Mouse (Mus musculus) lung, postnatal 0 days (tissue): ENCODE results near the gene Rasal3. TPM values are rescaled to one million over a fixed set of nuclear protein-coding genes. Genes with fewer than 3 reads are reported as not detected.

Source experiments
- ATAC-seq: fragments of 200-750 bp; cut with Nextera tagmentation; 2 replicates; pipeline ENCODE4 v1.8.0; 2017; ENCODE audit warnings: moderate library complexity
- DNase-seq: peaks from one replicate; pipeline ENCODE4 v3.0.0-alpha.2; 2016; ENCODE audit warnings: low spot score
- H3K27ac ChIP-seq: fragments of 300-500 bp; sonication (generic); 2 replicates; pipeline ENCODE4 v1.5.1; 2014; ENCODE audit warnings: antibody characterized with exemption, mild to moderate bottlenecking, low read length, mixed read lengths
- H3K27me3 ChIP-seq: fragments of 300-500 bp; sonication (generic); replicated peaks from 2 replicates; pipeline ENCODE4 v1.6.1; 2014; ENCODE audit warnings: low read length, mixed read lengths; ENCODE audit not compliant: insufficient read depth
- H3K36me3 ChIP-seq: fragments of 300-500 bp; sonication (generic); 2 replicates; pipeline ENCODE4 v1.6.1; 2014; ENCODE audit warnings: low read length, mixed read lengths; ENCODE audit not compliant: insufficient read depth
- H3K4me1 ChIP-seq: fragments of 300-500 bp; sonication (generic); 2 replicates; pipeline ENCODE4 v1.6.1; 2014; ENCODE audit warnings: antibody characterized with exemption, low read depth, low read length, mixed read lengths; ENCODE audit not compliant: insufficient read depth
- H3K4me2 ChIP-seq: fragments of 300-500 bp; sonication (generic); replicated peaks from 2 replicates; pipeline ENCODE4 v1.6.1; 2014; ENCODE audit warnings: low read depth, mild to moderate bottlenecking, low read length, moderate library complexity, mixed read lengths
- H3K4me3 ChIP-seq: fragments of 300-500 bp; sonication (generic); 2 replicates; pipeline ENCODE4 v1.5.1; 2014; ENCODE audit warnings: low read depth, low read length
- H3K9ac ChIP-seq: fragments of 300-500 bp; sonication (generic); replicated peaks from 2 replicates; pipeline ENCODE4 v1.6.1; 2014; ENCODE audit warnings: low read depth, mild to moderate bottlenecking
- H3K9me3 ChIP-seq: fragments of 300-500 bp; sonication (generic); 2 replicates; pipeline ENCODE4 v1.6.1; 2016; ENCODE audit warnings: low read length, mixed read lengths
- CTCF ChIP-seq: IDR thresholded peaks from 2 replicates; pipeline ENCODE4 v1.5.1; 2016; ENCODE audit warnings: antibody characterized with exemption, mild to moderate bottlenecking
- EP300 ChIP-seq: IDR thresholded peaks from 2 replicates; pipeline ENCODE4 v1.6.1; 2016; ENCODE audit warnings: antibody characterized with exemption, mild to moderate bottlenecking, control low read depth
- WGBS: fragments of 180-500 bp; shearing (Covaris S2); extraction: QIAGEN DNeasy Blood & Tissue Kit; methylation state at CpG from one replicate; pipeline ENCODE4 v1.1.7; 2014; 5-methylcytosine and 5-hydroxymethylcytosine counted together
- polyA plus RNA-seq: library from polyadenylated mRNA; unstranded; fragments of >200 nt; fragmentation: Nextera tagmentation; extraction: Ambion mirVana; gene quantifications from 2 replicates; pipeline ENCODE4 v1.2.1, GENCODE M21; 2015

The Rasal3 gene
- 0.79 and 1.2 TPM in 2 replicates for polyA plus RNA-seq

GRCm38 (mm10) chr17:32403417-32403816 lies at the start of gene Rasal3:
TSS of gene Rasal3 (minus strand) at chr17:32403583.
- 0 out of 2 replicates have a peak within 1 kb of the TSS, but pooled peaks have one; percentile 1 for H3K4me2 ChIP-seq
- H3K27ac ChIP-seq: no peak within 1 kb of the TSS
- H3K36me3 ChIP-seq: no peaks in the 10 kb centered on the region
- DNase-seq (no peak), ATAC-seq (no peak)
- H3K27me3 ChIP-seq: no peaks in the 10 kb centered on the region
- no peak within 1 kb of the TSS for H3K9ac ChIP-seq
- TF ChIP-seq EP300 (no peak), CTCF (no peak)
- no peaks in the 10 kb centered on the region for H3K9me3 ChIP-seq
- H3K4me3 ChIP-seq: no peak within 1 kb of the TSS
- 56% methylated on average over 8 of the region's 8 CpGs for WGBS
- no peaks in the 10 kb centered on the region for H3K4me1 ChIP-seq

- Histone ChIP-seq H3K4me2 (peak within 1 kb of the TSS; percentile 38), H3K4me1 (peaks cover 4% of the 10 kb centered on the region; the same call in 1 of the 2 replicates), H3K36me3 (no peaks in the 10 kb centered on the region), H3K27me3 (peaks cover 4% of the 10 kb centered on the region; the same call in 1 of the 2 replicates), H3K9ac (no peak within 1 kb of the TSS), H3K27ac (no peak within 1 kb of the TSS), H3K9me3 (no peaks in the 10 kb centered on the region; the same call in 1 of the 2 replicates), H3K4me3 (no peak within 1 kb of the TSS; the same call in 1 of the 2 replicates)
- no peak for DNase-seq
- ATAC-seq: no peak
- 3% methylated on average over 19 of the region's 19 CpGs for WGBS
- TF ChIP-seq CTCF: no peak
- TF ChIP-seq EP300: no peak
These were observed 49.1 kb upstream of the Rasal3 start, which contains the start of gene Cyp4f39 for GRCm38 (mm10) chr17:32452482-32452881. TSS of gene Cyp4f39 (plus strand) at chr17:32452723.

DNA sequence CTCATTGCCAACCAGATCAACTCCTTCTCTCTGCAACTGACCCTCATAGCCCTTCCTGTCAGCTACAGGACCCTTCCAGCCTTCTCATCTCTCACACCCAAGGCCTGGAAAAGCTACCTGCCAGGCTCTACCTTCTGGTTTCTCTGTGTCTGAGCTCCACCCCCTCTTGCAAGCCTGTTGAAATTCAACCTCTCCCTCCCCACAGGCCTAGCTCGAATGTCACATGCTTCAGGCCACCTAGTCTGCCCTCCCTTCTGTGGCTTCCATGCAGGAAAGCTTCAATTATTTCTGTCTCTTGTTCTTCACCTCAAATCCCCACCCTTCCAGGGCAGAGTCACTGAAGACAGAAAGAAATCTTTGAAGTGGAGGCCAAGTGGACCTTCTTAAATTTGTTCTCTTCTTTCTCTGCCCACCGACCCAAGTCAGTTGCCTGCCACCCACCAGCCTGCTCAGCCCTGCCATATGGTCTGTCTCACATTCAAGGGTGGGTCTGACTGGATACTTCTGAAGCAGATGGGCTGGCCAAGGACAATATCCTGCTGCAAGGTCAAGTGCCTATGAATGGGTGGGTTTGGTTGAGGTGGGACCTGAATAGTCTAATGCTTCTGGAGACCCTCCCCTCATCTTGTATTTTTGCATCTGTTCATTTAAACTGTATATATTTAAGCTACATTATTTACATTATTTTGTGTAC lies 47.6 kb upstream of the Rasal3 start:
- WGBS: 33% methylated on average over 2 of the region's 2 CpGs

GRCm38 (mm10) chr17:32449042-32449441 lies 45.7 kb upstream of the Rasal3 start:
- DNase-seq: no peak
- no peak for TF ChIP-seq CTCF
- no peak overlapping the region for H3K4me2 ChIP-seq
- H3K4me3 ChIP-seq: no peak overlapping the region
- WGBS: 94% methylated on average over 1 of the region's 1 CpGs
- H3K27ac ChIP-seq: no peak overlapping the region
- H3K36me3 ChIP-seq: no peaks in the 10 kb centered on the region
- peaks cover 4% of the 10 kb centered on the region; the same call in 1 of the 2 replicates for H3K4me1 ChIP-seq
- no peaks in the 10 kb centered on the region; the same call in 1 of the 2 replicates for H3K9me3 ChIP-seq
- no peak overlapping the region for H3K9ac ChIP-seq
- ATAC-seq: no peak
- peaks cover 4% of the 10 kb centered on the region; the same call in 1 of the 2 replicates for H3K27me3 ChIP-seq

More for the DNA sequence above, 47.6 kb upstream of the Rasal3 start:
- ATAC-seq (0 out of 2 replicates have a peak, but pooled peaks have one; percentile 33), DNase-seq (no peak)
- peaks cover 4% of the 10 kb centered on the region; the same call in 1 of the 2 replicates for H3K27me3 ChIP-seq
- TF ChIP-seq CTCF (no peak), EP300 (no peak)
- peaks cover 4% of the 10 kb centered on the region; the same call in 1 of the 2 replicates for H3K4me1 ChIP-seq
- no peak overlapping the region for H3K4me3 ChIP-seq
- no peak overlapping the region for H3K27ac ChIP-seq
- no peak overlapping the region for H3K9ac ChIP-seq
- H3K9me3 ChIP-seq: no peaks in the 10 kb centered on the region; the same call in 1 of the 2 replicates
- H3K4me2 ChIP-seq: no peak overlapping the region
- H3K36me3 ChIP-seq: no peaks in the 10 kb centered on the region

DNA sequence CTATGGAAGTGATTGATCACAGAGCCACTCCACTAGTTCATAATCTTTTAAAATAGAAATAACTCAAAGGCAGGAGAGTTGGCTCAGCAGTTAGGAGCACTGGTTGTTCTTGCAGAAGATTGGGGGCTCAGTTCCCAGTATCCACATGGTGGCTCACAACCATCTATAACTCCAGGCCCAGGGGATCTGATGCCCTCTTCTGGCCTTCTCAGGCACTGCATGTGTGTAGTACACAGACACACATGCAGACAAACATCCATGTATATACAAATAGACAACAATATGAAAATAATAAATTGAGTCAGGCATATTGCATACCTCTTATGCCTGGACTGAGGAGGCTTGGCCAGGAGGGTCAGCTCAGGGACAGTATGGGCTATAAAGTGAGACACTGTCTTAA lies 43.8 kb upstream of the Rasal3 start:
- Histone ChIP-seq H3K27me3 (no peaks in the 10 kb centered on the region), H3K4me3 (no peak overlapping the region), H3K4me1 (no peaks in the 10 kb centered on the region), H3K4me2 (no peak overlapping the region), H3K9ac (no peak overlapping the region), H3K36me3 (no peaks in the 10 kb centered on the region), H3K27ac (no peak overlapping the region), H3K9me3 (no peaks in the 10 kb centered on the region; the same call in 1 of the 2 replicates)
- DNase-seq (no peak), ATAC-seq (no peak)
- TF ChIP-seq CTCF (peak; percentile 17), EP300 (no peak)

DNA sequence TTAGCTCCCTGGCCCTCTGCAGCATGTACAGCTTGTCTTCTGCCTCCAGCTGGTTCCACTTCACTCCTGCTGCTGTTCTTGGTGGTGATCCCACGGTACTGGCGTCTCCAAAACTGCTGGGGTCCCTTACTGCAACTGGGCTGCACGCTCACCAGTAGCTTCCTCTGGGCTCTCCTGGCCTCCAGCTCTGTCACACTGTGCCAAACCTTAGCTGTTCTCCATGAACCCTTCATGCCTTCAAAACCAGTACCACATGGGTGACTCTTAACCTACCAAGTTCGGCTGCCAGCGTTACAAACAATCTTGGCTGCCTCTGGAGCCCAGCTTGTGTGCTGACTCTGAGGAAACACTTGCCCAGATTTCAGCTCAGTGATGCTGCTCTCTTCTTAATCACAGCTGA lies 41.6 kb upstream of the Rasal3 start:
- H3K9me3 ChIP-seq: no peaks in the 10 kb centered on the region; the same call in 1 of the 2 replicates
- H3K27ac ChIP-seq: no peak overlapping the region
- H3K4me1 ChIP-seq: no peaks in the 10 kb centered on the region
- no peaks in the 10 kb centered on the region for H3K27me3 ChIP-seq
- no peak overlapping the region for H3K9ac ChIP-seq
- no peak for ATAC-seq
- WGBS: 65% methylated on average over 5 of the region's 5 CpGs
- DNase-seq: no peak
- no peak overlapping the region for H3K4me2 ChIP-seq
- H3K4me3 ChIP-seq: no peak overlapping the region
- H3K36me3 ChIP-seq: no peaks in the 10 kb centered on the region
- TF ChIP-seq CTCF: no peak
- TF ChIP-seq EP300: no peak
